9 mouse cellular contexts compared by ENCODE assay signal in genomic region chr11:54884937-54885336, GRCm38 (mm10). TPM values are rescaled to one million over a fixed set of nuclear protein-coding genes. Genes with fewer than 3 reads are reported as not detected.
DNase-seq lines count a peak whose midpoint lies in the region; ATAC-seq and TF ChIP-seq lines count a peak whose summit lies in the region.
"Had no signal": no experiment of that assay in that cellular context is flagged by ENCODE, and none has a peak within 500 bp of the region (broad histone marks: within the 10 kb centered on the region; RNA-seq: fewer than 3 reads in every experiment).

No protein-coding gene starts in this region.

- ATAC-seq in liver, postnatal 0 days, result peak; percentile 68
- ATAC-seq in erythroblast, adult 5-6 weeks (replicated peaks; ENCODE audit: low FRiP score, poor library complexity, severe bottlenecking), result no peak

- peaks cover 20% of the 10 kb centered on the region for H3K4me1 ChIP-seq in liver, postnatal 0 days (ENCODE audit: insufficient read depth)

- peak; percentile 80 for DNase-seq in adrenal gland, adult 2 months
- DNase-seq in adrenal gland, postnatal 4 days (ENCODE audit: low spot score in 2 of 2), result no peak
- DNase-seq in gastrocnemius, adult 8-10 months (ENCODE audit: low spot score in 2 of 2), result peak; percentile 70 to 83
- DNase-seq in kidney, adult 11 months, result peak; percentile 92
- peak; percentile 60 for DNase-seq in liver, postnatal 0 days
- DNase-seq in yolk sac, embryonic 10.5 days (ENCODE audit: low spot score), result peak; percentile 89
- no peak for DNase-seq in right cerebral cortex, postnatal 36 days (ENCODE audit: low spot score in 2 of 2)

- no peaks in the 10 kb centered on the region for H3K9me3 ChIP-seq in liver, postnatal 0 days (ENCODE audit: low read length)
- H3K9me3 ChIP-seq: neural tube, embryonic 12.5 days had no signal

- peak; percentile 82 for TF ChIP-seq EP300 in liver, postnatal 0 days (IDR thresholded peaks at IDR 0.05; ENCODE audit: low read depth)

- no peak overlapping the region for H3K4me3 ChIP-seq in liver, postnatal 0 days (ENCODE audit: low read depth, low read length)
- H3K4me3 ChIP-seq: neural tube, embryonic 12.5 days had no signal

- H3K36me3 ChIP-seq in liver, postnatal 0 days (replicated peaks; ENCODE audit: insufficient read depth, low read length), result no peaks in the 10 kb centered on the region
- H3K36me3 ChIP-seq: neural tube, embryonic 12.5 days had no signal

- H3K4me2 ChIP-seq in liver, postnatal 0 days (ENCODE audit: low read depth, low read length), result peak overlapping the region; percentile 12; the same call in 1 of the 2 replicates
- H3K4me2 ChIP-seq: neural tube, embryonic 12.5 days had no signal

- H3K27ac ChIP-seq in liver, postnatal 0 days (ENCODE audit: low read depth), result peak overlapping the region; percentile 77
- H3K27ac ChIP-seq: neural tube, embryonic 12.5 days had no signal

- H3K27me3 ChIP-seq in liver, postnatal 0 days (ENCODE audit: insufficient read depth, low read length), result no peaks in the 10 kb centered on the region
- H3K27me3 ChIP-seq: neural tube, embryonic 12.5 days had no signal

- H3K9ac ChIP-seq in liver, postnatal 0 days (replicated peaks), result no peak overlapping the region
- H3K9ac ChIP-seq: neural tube, embryonic 12.5 days had no signal

- no peak for TF ChIP-seq CTCF in liver, postnatal 0 days (IDR thresholded peaks at IDR 0.05; ENCODE audit: low read depth)

- 21% methylated on average over 5 of the region's 5 CpGs for WGBS in liver, postnatal 0 days (ENCODE audit: insufficient replicate concordance)

RNA-seq across cellular contexts. Expression of gene Gpx3, which starts 17.3 kb away (rescaled TPM):
- total RNA-seq in adrenal gland, adult 2 months (2021), result 100 to 1,000 TPM; 580 to 729 TPM
- 256 and 331 TPM in 2 replicates for polyA plus RNA-seq in adrenal gland, adult 2 months (2012; rRNA removed)
- 100 to 1,000 TPM in 1 of 2 experiments, 10 to 100 TPM in 1; 33.8 to 163 TPM for total RNA-seq in adrenal gland, postnatal 4 days (2021)
- 100 to 1,000 TPM in 2 of 4 experiments, 10 to 100 TPM in 2; 56.1 to 401 (median 118) TPM for total RNA-seq in gastrocnemius, adult 8-10 months (2022)
- polyA plus RNA-seq in liver, postnatal 0 days (2015; fragmentation: Nextera tagmentation; extraction: Ambion mirVana), result 29.7 and 30.4 TPM in 2 replicates
- 20.9 and 32.1 TPM in 2 replicates for total RNA-seq in erythroblast, adult 5-6 weeks (2015; ENCODE audit: low replicate concordance)
- 0.84 and 1.8 TPM in 2 replicates for total RNA-seq in erythroblast, adult 5-6 weeks (2017; ENCODE audit: low replicate concordance)

RNA-seq across cellular contexts. Expression of gene Hint1, which starts 18.8 kb away (rescaled TPM):
- total RNA-seq in adrenal gland, adult 2 months (2021), result 100 to 1,000 TPM; 339 to 391 TPM
- 610 and 630 TPM in 2 replicates for polyA plus RNA-seq in adrenal gland, adult 2 months (2012; rRNA removed)
- total RNA-seq in adrenal gland, postnatal 4 days (2021), result 100 to 1,000 TPM; 353 to 385 TPM
- 100 to 1,000 TPM; 154 to 257 (median 186) TPM for total RNA-seq in gastrocnemius, adult 8-10 months (2022)
- polyA plus RNA-seq in liver, postnatal 0 days (2015; fragmentation: Nextera tagmentation; extraction: Ambion mirVana), result 791 and 898 TPM in 2 replicates
- 97.0 and 122 TPM in 2 replicates for total RNA-seq in erythroblast, adult 5-6 weeks (2015; ENCODE audit: low replicate concordance)
- 67.1 and 108 TPM in 2 replicates for total RNA-seq in erythroblast, adult 5-6 weeks (2017; ENCODE audit: low replicate concordance)

RNA-seq across cellular contexts. Expression of gene Lyrm7, which starts 24.2 kb away (rescaled TPM):
- 10 to 100 TPM; 14.3 to 20.8 TPM for total RNA-seq in adrenal gland, adult 2 months (2021)
- polyA plus RNA-seq in adrenal gland, adult 2 months (2012; rRNA removed), result 0.27 and 0.38 TPM in 2 replicates
- 10 to 100 TPM; 12.5 to 12.7 TPM for total RNA-seq in adrenal gland, postnatal 4 days (2021)
- 10 to 100 TPM; 15.1 to 22.3 (median 19.5) TPM for total RNA-seq in gastrocnemius, adult 8-10 months (2022)
- polyA plus RNA-seq in liver, postnatal 0 days (2015; fragmentation: Nextera tagmentation; extraction: Ambion mirVana), result 2.9 and 5.0 TPM in 2 replicates
- 1.9 and 5.0 TPM in 2 replicates for total RNA-seq in erythroblast, adult 5-6 weeks (2015; ENCODE audit: low replicate concordance)
- total RNA-seq in erythroblast, adult 5-6 weeks (2017; ENCODE audit: low replicate concordance), result 1.3 and 5.7 TPM in 2 replicates

Comparison
In these comparisons a context has a peak if more than half of its experiments do, and no peak if none do; other contexts are left out.
1. DNase-seq: peak in adrenal gland, adult 2 months (single experiment), gastrocnemius, adult 8-10 months (2 of 2), kidney, adult 11 months (single experiment), liver, postnatal 0 days (single experiment) and yolk sac, embryonic 10.5 days (single experiment); none in adrenal gland, postnatal 4 days (0 of 2) and right cerebral cortex, postnatal 36 days (0 of 2).